Mouse (Mus musculus) hindbrain, embryonic 12.5 days (tissue): ENCODE measurements around the gene Atp8b5. TPM values are rescaled to one million over a fixed set of nuclear protein-coding genes. Genes with fewer than 3 reads are reported as not detected.

ENCODE experiments used
- ATAC-seq: fragments of 200-750 bp; cut with Nextera tagmentation; 2 replicates; pipeline ENCODE4 v1.8.0; 2017; ENCODE audit warnings: moderate TSS enrichment; ENCODE audit not compliant: low FRiP score
- H3K27ac ChIP-seq: fragments of 300-500 bp; sonication (generic); 2 replicates; pipeline ENCODE4 v1.5.1; 2016; ENCODE audit warnings: mild to moderate bottlenecking
- H3K27me3 ChIP-seq: fragments of 300-500 bp; sonication (generic); 2 replicates; pipeline ENCODE4 v1.6.1; 2016; ENCODE audit warnings: mild to moderate bottlenecking
- H3K36me3 ChIP-seq: fragments of 300-500 bp; sonication (generic); 2 replicates; pipeline ENCODE4 v1.6.1; 2016; ENCODE audit warnings: mild to moderate bottlenecking
- H3K4me1 ChIP-seq: fragments of 300-500 bp; sonication (generic); 2 replicates; pipeline ENCODE4 v1.6.1; 2016
- H3K4me2 ChIP-seq: fragments of 300-500 bp; sonication (generic); replicated peaks from 2 replicates; pipeline ENCODE4 v1.6.1; 2016; ENCODE audit warnings: mild to moderate bottlenecking
- H3K4me3 ChIP-seq: fragments of 300-500 bp; sonication (generic); 2 replicates; pipeline ENCODE4 v1.5.1; 2016; ENCODE audit warnings: mild to moderate bottlenecking
- H3K9ac ChIP-seq: fragments of 300-500 bp; sonication (generic); 2 replicates; pipeline ENCODE4 v1.6.1; 2016; ENCODE audit warnings: mild to moderate bottlenecking, moderate library complexity
- H3K9me3 ChIP-seq: fragments of 300-500 bp; sonication (generic); replicated peaks from 2 replicates; pipeline ENCODE4 v1.6.1; 2016; ENCODE audit warnings: mild to moderate bottlenecking
- WGBS: fragments of 180-500 bp; shearing (Covaris S2); methylation state at CpG from one replicate; pipeline ENCODE4 v1.1.7; 2016; 5-methylcytosine and 5-hydroxymethylcytosine counted together
- polyA plus RNA-seq: library from polyadenylated mRNA; unstranded; fragments of >200 nt; fragmentation: Nextera tagmentation; extraction: Ambion mirVana; gene quantifications from 2 replicates; pipeline ENCODE4 v1.2.1, GENCODE M21; 2016

Gene Atp8b5
- polyA plus RNA-seq, 1 experiment from 2014 or later: 0.34 TPM

DNA sequence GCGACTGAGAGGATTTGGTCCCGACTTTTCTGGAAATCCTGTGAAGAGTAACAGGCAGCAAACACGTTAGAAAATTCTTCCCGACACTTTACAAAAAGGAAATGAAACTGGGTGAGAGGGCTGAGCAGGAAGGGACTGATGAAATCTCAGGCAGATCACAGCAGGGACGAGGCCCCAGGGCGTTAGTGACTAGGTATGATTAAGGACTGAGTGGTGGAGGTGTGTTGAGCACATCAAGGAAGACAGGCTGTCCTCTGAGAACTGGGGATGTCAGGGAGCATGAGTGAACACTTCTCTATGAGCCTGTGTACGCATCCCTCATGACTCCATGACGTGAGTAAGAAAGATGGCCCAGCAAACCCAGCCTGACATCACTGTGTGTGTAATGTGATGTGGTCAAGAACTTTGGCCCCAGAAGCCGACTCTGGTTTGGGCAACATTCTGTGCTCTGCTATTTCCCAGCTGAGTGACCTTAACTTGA, 152.9 kb downstream of the Atp8b5 start:
- ATAC-seq: no peak
- whole genome bisulfite sequencing: 70% methylated on average over 9 of the region's 9 CpGs
- no peak overlapping the region for H3K4me3 ChIP-seq
- peaks cover 9% of the 10 kb centered on the region; the same call in 1 of the 2 replicates for H3K4me1 ChIP-seq
- H3K27me3 ChIP-seq: peaks cover 29% of the 10 kb centered on the region
- H3K36me3 ChIP-seq: peaks cover 75% of the 10 kb centered on the region
- no peak overlapping the region for H3K27ac ChIP-seq
- no peak overlapping the region for H3K9ac ChIP-seq
- H3K4me2 ChIP-seq: no peak overlapping the region
- H3K9me3 ChIP-seq: no peaks in the 10 kb centered on the region

GRCm38 (mm10) chr4:43420305-43420704, 153.3 kb downstream of the Atp8b5 start:
- peaks cover 13% of the 10 kb centered on the region; the same call in 1 of the 2 replicates for H3K4me1 ChIP-seq
- 8% methylated on average over 6 of the region's 6 CpGs for WGBS
- ATAC-seq: 0 out of 2 replicates have a peak, but pooled peaks have one; percentile 26
- peaks cover 34% of the 10 kb centered on the region for H3K27me3 ChIP-seq
- no peaks in the 10 kb centered on the region for H3K9me3 ChIP-seq
- H3K4me2 ChIP-seq: no peak overlapping the region
- H3K36me3 ChIP-seq: peaks cover 75% of the 10 kb centered on the region
- H3K27ac ChIP-seq: no peak overlapping the region
- no peak overlapping the region for H3K9ac ChIP-seq
- H3K4me3 ChIP-seq: no peak overlapping the region

DNA sequence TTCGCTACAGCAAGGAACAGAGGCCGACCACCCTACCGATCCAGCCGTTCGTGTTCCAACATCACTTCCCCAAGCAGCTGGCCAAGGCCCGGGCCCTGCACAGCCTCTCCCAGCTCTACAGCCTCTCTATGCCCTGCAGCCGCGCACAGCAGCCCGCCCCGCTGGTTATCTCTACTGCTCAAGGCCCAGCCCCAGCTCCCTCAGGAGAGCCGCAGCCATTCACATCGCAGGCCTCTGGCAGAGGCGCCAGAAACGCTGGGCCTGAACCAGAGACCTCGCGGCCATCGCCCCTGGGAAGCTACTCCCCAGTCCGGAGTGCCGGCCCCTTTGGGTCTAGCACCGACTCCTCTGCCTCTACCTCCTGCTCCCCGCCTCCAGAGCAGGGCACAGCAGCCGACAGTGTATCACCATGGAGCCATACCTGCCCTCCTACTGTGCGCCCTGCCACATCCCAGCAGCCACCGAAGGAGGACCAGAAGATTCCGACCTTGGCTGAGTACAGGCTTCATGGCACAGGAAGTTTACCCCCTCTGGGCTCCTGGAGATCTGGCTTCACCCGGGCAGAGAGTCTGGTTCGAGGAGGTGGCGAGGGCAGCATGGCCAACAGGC, 154.8 kb downstream of the Atp8b5 start:
- Histone ChIP-seq H3K4me2 (no peak overlapping the region), H3K4me1 (peaks cover 18% of the 10 kb centered on the region; the same call in 1 of the 2 replicates), H3K27me3 (peaks cover 48% of the 10 kb centered on the region), H3K9me3 (no peaks in the 10 kb centered on the region), H3K36me3 (peaks cover 74% of the 10 kb centered on the region), H3K9ac (no peak overlapping the region), H3K27ac (no peak overlapping the region), H3K4me3 (no peak overlapping the region)
- WGBS: 75% methylated on average over 28 of the region's 28 CpGs
- no peak for ATAC-seq

Other genes starting within 250 kb of the Atp8b5 start
- 25.2 and 28.9 TPM in 2 replicates for gene Pigo, start 241.3 kb upstream of the Atp8b5 start, polyA plus RNA-seq
- gene Stoml2, start 235.4 kb upstream of the Atp8b5 start, polyA plus RNA-seq: 243 and 249 TPM in 2 replicates
- 36.2 and 36.6 TPM in 2 replicates for gene Fam214b, start 220.9 kb upstream of the Atp8b5 start, polyA plus RNA-seq
- 27.8 and 29.4 TPM in 2 replicates for gene Unc13b, start 208.2 kb upstream of the Atp8b5 start, polyA plus RNA-seq
- gene Rusc2, start 114.8 kb downstream of the Atp8b5 start, polyA plus RNA-seq: 55.0 and 68.9 TPM in 2 replicates
- gene Fam166b, start 162.0 kb downstream of the Atp8b5 start, polyA plus RNA-seq: 1.3 TPM in 1 of 2 replicates, not detected in the other
- 15.7 and 16.2 TPM in 2 replicates for gene Tesk1, start 174.8 kb downstream of the Atp8b5 start, polyA plus RNA-seq
- 2.0 and 3.8 TPM in 2 replicates for gene Cd72, start 187.5 kb downstream of the Atp8b5 start, polyA plus RNA-seq
- gene Sit1, start 216.6 kb downstream of the Atp8b5 start, polyA plus RNA-seq: not detected in 2 replicates
- 50.8 and 51.4 TPM in 2 replicates for gene Ccdc107, start 225.7 kb downstream of the Atp8b5 start, polyA plus RNA-seq
- gene Arhgef39, start 232.5 kb downstream of the Atp8b5 start, polyA plus RNA-seq: 22.6 and 26.8 TPM in 2 replicates
- gene Car9, start 239.8 kb downstream of the Atp8b5 start, polyA plus RNA-seq: 1.3 and 1.5 TPM in 2 replicates